Comparison of ENCODE assay signal across 8 mouse cellular contexts in the genomic region with DNA sequence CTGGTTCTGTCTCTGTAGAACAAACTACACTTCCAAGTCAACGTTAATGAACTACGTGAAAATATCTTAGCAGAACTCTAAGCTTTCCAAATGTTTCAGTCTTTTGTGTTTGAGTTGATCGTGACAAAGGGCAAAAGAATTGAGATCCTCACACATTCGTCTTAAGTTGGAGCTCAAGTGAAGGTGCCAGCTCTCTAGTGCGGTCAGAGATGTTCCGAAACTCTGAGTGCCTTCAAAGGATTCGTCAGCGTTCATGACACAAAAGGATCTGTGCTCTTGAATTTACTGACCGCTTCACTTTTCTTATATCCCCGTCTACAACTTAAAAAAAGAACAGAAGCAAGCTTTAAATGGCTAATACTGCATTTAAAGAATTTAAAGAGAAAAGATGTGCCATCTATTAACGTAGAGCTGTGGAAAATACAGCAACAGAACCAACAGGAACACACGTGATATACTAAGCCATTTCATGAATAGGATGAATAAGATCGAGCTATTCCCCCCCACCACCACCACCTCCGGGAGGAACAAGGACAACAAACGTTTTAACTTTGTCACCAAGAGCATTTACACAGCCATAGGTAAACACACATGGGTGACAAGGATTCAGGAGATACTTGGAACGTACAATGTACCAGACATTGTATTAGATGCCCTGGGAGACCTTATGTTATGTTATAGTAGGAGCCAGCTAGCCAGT. TPM values are rescaled to one million over a fixed set of nuclear protein-coding genes. Genes with fewer than 3 reads are reported as not detected.
A peak's percentile ranks its signal among the peaks of the same experiment; 100 is the strongest.
DNase-seq lines count a peak whose midpoint lies in the region; ATAC-seq and TF ChIP-seq lines count a peak whose summit lies in the region.

No protein-coding gene starts in this region.

- peak; percentile 54 for DNase-seq in gastrocnemius, adult 18-20 months (ENCODE audit: low spot score)
- DNase-seq in gastrocnemius, postnatal 4 days (ENCODE audit: low spot score in 2 of 2) = no peak
- DNase-seq in urinary bladder, postnatal 14 days (ENCODE audit: low spot score) = no peak
- no peak for DNase-seq in urinary bladder, postnatal 25 days (ENCODE audit: low spot score)

- peak overlapping the region; percentile 87 for H3K4me3 ChIP-seq in E14TG2a.4 (replicated peaks; ENCODE audit: low read length)

- no peaks in the 10 kb centered on the region for H3K36me3 ChIP-seq in E14TG2a.4 (ENCODE audit: insufficient read depth, low read length)

- peaks cover 9% of the 10 kb centered on the region; the same call in 1 of the 2 replicates for H3K27me3 ChIP-seq in E14TG2a.4 (ENCODE audit: insufficient read depth, low read length)

- peaks cover 55% of the 10 kb centered on the region for H3K4me1 ChIP-seq in E14TG2a.4 (replicated peaks; ENCODE audit: low read depth, low read length)

- no peak for TF ChIP-seq CTCF in E14TG2a.4 (conservative IDR thresholded peaks at IDR 0.05; ENCODE audit: low read length)

- peak; percentile 38 for ATAC-seq in erythroblast, adult 5-6 weeks (replicated peaks; ENCODE audit: low FRiP score, poor library complexity, severe bottlenecking)
- peak; percentile 33 for ATAC-seq in inflammation-experienced regulatory T-cells, adult 6 months
- peak; percentile 17; the same call in 1 of the 2 replicates for ATAC-seq in megakaryocyte progenitor cell, adult 5-6 weeks (replicated peaks; ENCODE audit: poor library complexity)

- H3K9me3 ChIP-seq in E14TG2a.4 (ENCODE audit: low read length) = 0 out of 2 replicates have a peak, but pooled peaks cover 2% of the 10 kb centered on the region

RNA-seq across cellular contexts. Expression of gene Tmpo, which starts 1.3 kb away (rescaled TPM):
- total RNA-seq in gastrocnemius, adult 18-20 months (2021) = 10 to 100 TPM; 49.9 to 50.5 TPM
- total RNA-seq in gastrocnemius, postnatal 4 days (2021) = 100 to 1,000 TPM; 170 to 177 TPM
- total RNA-seq in erythroblast, adult 5-6 weeks (2015; ENCODE audit: low replicate concordance) = 114 and 144 TPM in 2 replicates
- 181 and 340 TPM in 2 replicates for total RNA-seq in erythroblast, adult 5-6 weeks (2017; ENCODE audit: low replicate concordance)
- polyA plus RNA-seq in inflammation-experienced regulatory T-cells, adult 6 months (2017; shearing (Covaris generic)) = 10 to 100 TPM; 61.6 to 69.1 (median 61.9) TPM
- total RNA-seq in megakaryocyte progenitor cell, adult 5-6 weeks (2015) = 266 and 302 TPM in 2 replicates
- total RNA-seq in megakaryocyte progenitor cell, adult 5-6 weeks (2017) = 461 and 467 TPM in 2 replicates

RNA-seq across cellular contexts. Expression of gene Slc25a3, which starts 58.6 kb away (rescaled TPM):
- 1,000 to 10,000 TPM; 1,039 to 1,209 TPM for total RNA-seq in gastrocnemius, adult 18-20 months (2021)
- total RNA-seq in gastrocnemius, postnatal 4 days (2021) = 100 to 1,000 TPM; 743 to 774 TPM
- total RNA-seq in erythroblast, adult 5-6 weeks (2015; ENCODE audit: low replicate concordance) = 113 and 194 TPM in 2 replicates
- 46.6 and 48.1 TPM in 2 replicates for total RNA-seq in erythroblast, adult 5-6 weeks (2017; ENCODE audit: low replicate concordance)
- 100 to 1,000 TPM; 227 to 247 (median 243) TPM for polyA plus RNA-seq in inflammation-experienced regulatory T-cells, adult 6 months (2017; shearing (Covaris generic))
- total RNA-seq in megakaryocyte progenitor cell, adult 5-6 weeks (2015) = 664 and 680 TPM in 2 replicates
- total RNA-seq in megakaryocyte progenitor cell, adult 5-6 weeks (2017) = 231 and 244 TPM in 2 replicates
